Mouse (Mus musculus): ENCODE measurements around the gene Capzb.

Capzb gene

DNA sequence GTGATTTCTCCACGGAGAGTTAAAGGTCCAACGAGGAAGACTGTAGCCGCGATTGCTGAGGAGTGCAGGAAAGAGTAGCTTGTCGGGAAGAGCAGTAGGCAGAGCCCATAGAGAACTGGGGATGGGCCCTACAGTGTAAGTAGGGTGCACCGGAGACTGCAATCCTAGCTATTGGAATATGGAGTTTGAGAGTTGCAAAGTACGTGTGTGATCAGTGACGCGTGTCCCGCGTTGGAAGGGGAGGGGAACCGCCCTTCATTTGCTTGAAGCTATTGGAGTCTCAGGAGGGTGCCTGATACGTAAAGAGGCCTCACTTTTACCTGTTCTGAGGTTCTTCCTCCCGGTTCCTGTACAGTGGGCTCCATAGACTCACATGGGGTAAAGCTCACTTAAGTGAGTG is 119.0 kb downstream of the Capzb start:
- no peak for DNase-seq

DNA sequence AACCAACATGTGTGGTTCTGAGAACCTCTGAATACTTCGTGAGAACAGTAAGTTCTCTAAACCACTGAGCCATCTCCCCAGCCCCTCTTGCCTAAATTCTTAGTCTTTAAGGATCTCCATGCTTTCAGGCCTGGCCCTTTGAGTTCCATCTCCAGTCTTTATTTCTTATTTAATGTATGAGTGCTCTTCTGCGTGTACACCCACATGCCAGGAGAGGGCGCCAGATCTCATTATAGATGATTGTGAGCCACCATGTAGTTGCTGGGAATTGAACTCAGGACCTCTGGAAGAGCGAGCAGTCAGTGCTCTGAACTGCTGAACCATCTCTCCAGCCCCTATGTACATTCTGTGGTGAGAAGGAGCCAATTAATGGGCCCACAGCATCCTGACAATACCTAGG is 119.9 kb downstream of the Capzb start:
- peak; percentile 82 for DNase-seq

DNA sequence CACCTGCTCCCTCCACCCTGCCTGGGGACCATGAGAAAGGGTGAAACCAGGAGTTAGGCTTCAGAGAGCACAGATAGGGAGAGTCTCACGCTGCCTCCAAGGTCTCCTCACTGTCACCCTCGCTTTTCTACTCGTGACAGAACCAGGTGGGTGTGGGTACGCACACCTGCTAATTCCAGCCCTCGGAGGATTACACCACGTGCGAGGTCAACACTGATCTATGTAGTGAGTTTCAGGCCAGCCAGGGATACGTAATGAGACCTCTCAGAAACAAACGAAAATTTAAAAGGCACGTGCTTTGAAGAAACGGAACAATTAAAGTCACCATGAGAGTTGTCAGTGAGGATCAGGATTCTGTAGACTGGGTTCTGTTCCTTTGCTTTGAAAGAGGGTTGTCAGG is 125.8 kb downstream of the Capzb start:
- no peak for DNase-seq

GRCm38 (mm10) chr4:139319740-139320139 is 127.0 kb downstream of the Capzb start:
- DNase-seq, result no peak

- DNase-seq, result peak; percentile 92
Observed at GRCm38 (mm10) chr4:139330605-139331004, 137.9 kb downstream of the Capzb start.

DNA sequence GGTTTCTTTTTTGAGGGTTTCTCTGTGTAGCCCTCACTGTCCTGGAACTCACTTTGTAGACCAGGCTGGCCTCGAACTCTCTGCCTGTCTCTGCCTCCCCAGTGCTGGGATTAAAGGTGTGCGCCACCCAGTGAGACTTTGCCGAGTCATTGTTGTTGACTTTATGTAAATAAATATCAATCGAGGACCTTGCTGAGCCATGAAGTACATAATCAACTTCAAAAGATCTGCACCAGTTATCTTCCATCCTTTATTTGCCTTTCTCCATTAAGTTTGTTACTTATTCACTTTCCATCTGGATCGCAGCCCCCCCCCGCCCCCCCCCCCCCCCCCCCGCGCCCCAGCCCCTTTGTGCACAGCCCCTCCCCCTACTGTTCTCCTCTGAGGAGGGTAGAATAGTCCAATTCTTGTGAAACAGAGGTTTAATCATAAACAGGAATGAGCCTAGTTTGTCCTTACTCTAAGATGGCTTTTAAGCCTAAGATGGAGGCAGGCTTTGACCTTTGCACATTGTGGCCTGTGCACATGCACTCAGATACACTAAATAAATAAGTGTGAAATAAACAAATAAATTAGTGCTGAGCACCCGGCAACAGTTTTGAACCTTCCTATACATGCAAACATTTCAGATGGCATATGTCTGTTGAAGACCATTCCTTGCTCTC is 142.1 kb downstream of the Capzb start:
- DNase-seq, result no peak

DNA sequence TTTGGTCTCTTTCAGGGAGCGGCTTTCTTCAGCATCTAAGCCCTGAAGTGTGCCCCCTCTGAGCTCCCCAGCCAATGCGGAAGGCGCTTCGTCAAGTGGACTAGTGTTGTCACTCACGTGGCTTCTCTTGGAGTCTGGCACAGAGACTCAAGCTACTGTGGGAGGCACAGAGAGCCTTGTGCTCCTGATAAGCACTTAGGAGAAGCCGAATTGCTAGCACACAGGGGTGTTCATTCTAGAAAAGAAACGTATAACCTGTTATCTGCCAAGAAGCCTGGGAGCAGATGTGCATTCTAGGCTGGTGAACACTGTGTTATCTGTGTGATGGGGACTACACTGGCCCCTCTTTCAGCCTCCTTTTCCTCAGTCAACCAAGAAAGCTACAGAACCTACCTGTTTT is 142.8 kb downstream of the Capzb start:
- no peak for DNase-seq

DNA sequence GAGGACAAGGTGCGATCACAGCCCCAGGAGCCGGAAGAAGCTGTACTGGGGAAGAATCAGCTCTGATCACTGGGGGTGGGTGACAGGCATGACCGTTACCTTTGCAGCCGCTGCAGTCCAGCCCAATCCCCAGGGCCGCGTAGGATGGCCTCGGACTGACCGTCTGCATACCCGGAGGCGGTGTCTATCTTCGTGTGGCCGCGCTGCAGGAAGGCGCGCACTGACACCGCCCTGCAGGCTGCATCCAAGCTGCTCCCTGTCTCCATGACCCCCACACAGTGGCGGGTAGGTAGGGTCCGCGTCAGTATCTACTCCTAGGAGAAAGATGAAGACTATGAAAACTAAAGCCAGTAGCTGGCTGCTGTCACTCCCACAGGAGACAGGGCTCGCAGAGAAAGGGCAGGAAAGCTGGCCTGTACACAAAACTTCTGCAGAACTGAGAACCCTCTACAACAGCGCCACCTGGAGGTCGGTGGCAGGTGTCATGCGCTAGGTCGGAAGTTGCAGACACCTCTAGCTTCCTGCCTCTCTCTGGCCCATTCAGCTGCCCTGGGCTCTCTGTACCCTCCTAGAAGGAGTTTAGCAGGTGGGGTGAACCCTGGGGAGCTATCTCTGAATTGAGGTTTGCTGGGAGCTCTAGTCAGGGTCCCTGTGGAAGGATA is 144.3 kb downstream of the Capzb start:
- peak; percentile 96 for DNase-seq

DNA sequence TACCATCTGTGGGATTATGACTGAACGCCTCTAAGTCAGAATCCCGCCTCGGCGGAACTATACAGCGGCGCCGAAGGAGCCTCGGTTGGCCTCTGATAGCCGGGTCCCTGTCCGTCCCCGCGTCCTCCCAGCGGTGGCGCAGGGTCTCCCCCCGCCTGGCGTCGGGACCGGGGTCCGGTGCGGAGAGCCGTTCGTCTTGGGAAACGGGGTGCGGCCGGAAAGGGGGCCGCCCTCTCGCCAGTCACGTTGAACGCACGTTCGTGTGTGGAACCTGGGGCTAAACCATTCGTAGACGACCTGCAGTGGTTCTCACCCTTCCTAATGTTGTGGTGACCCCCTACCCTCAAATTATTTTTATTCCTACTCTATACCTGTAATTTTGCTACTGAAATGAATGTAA is 145.4 kb downstream of the Capzb start:
- DNase-seq, result no peak

- no peak for DNase-seq
Observed at GRCm38 (mm10) chr4:139340835-139341234, 148.1 kb downstream of the Capzb start.
